ENCODE assay signal across 8 mouse cellular contexts in genomic region chr7:104231203-104231602, GRCm38 (mm10). TPM values are rescaled to one million over a fixed set of nuclear protein-coding genes. Genes with fewer than 3 reads are reported as not detected.
DNase-seq lines count a peak whose midpoint lies in the region; ATAC-seq and TF ChIP-seq lines count a peak whose summit lies in the region.
"Had no signal": no experiment of that assay in that cellular context is flagged by ENCODE, and none has a peak within 500 bp of the region (broad histone marks: within the 10 kb centered on the region; RNA-seq: fewer than 3 reads in every experiment).

No protein-coding gene starts in this region.

- no peaks in the 10 kb centered on the region for H3K4me1 ChIP-seq in liver, embryonic 11.5 days (replicated peaks; ENCODE audit: control insufficient read depth, insufficient read depth, low read length)
- no peaks in the 10 kb centered on the region for H3K4me1 ChIP-seq in G1E (ENCODE audit: insufficient read depth, low read depth, low read length)

- H3K4me2 ChIP-seq in liver, embryonic 11.5 days = no peak overlapping the region

- 35% methylated on average over 2 of the region's 2 CpGs for WGBS in liver, embryonic 11.5 days

- no peaks in the 10 kb centered on the region; the same call in 1 of the 2 replicates for H3K36me3 ChIP-seq in liver, embryonic 11.5 days (ENCODE audit: control insufficient read depth, insufficient read depth, low read length)
- H3K36me3 ChIP-seq in G1E (replicated peaks) = no peaks in the 10 kb centered on the region

- no peaks in the 10 kb centered on the region for H3K27me3 ChIP-seq in liver, embryonic 11.5 days (replicated peaks; ENCODE audit: control insufficient read depth, insufficient read depth, low read length)
- H3K27me3 ChIP-seq in G1E (ENCODE audit: insufficient read depth, low read length) = peaks cover 18% of the 10 kb centered on the region

- H3K27ac ChIP-seq in liver, embryonic 11.5 days (ENCODE audit: low read depth, low read length) = no peak overlapping the region

- no peaks in the 10 kb centered on the region for H3K9me3 ChIP-seq in liver, embryonic 11.5 days (ENCODE audit: control insufficient read depth, low read length)
- no peaks in the 10 kb centered on the region for H3K9me3 ChIP-seq in G1E (replicated peaks)

- no peak for ATAC-seq in liver, embryonic 11.5 days (replicated peaks; ENCODE audit: low FRiP score)
- ATAC-seq in G1E (ENCODE audit: extremely low read depth, insufficient number of reproducible peaks, low FRiP score, poor library complexity, severe bottlenecking) = peak; percentile 40

- DNase-seq in liver (peak; percentile 22), G1E (ENCODE audit: low spot score) (no peak)
- DNase-seq in liver, embryonic 11.5 days (ENCODE audit: low spot score) = no peak
- DNase-seq in brain, adult 2 months (ENCODE audit: low read depth, low spot score) = peak; percentile 6
- peak; percentile 19 for DNase-seq in kidney, postnatal 14 days
- DNase-seq in spleen, postnatal 36 days (ENCODE audit: low spot score in 2 of 2) = peak; percentile 24 to 29
- no peak for DNase-seq in layer of hippocampus, adult 9-11 months

- H3K9ac ChIP-seq in liver, embryonic 11.5 days (ENCODE audit: low read depth, low read length) = no peak overlapping the region

- peak; percentile 51 for TF ChIP-seq CTCF in G1E (IDR thresholded peaks at IDR 0.05; ENCODE audit: low read depth, low read length)

- no peak overlapping the region for H3K4me3 ChIP-seq in liver, embryonic 11.5 days (ENCODE audit: low read depth, low read length)
- no peak overlapping the region for H3K4me3 ChIP-seq in G1E (ENCODE audit: low read depth, low read length)

RNA-seq across cellular contexts. Expression of gene Trim6, which starts 12.6 kb away (rescaled TPM):
- 3.6 and 4.2 TPM in 2 replicates for polyA plus RNA-seq in liver, embryonic 11.5 days (2014; fragmentation: Nextera tagmentation; extraction: Ambion mirVana)
- 0.23 TPM in 1 of 2 replicates, not detected in the other for total RNA-seq in G1E (2014; fragmentation: Nextera tagmentation)
- 0.05 TPM in 1 of 2 replicates, not detected in the other for total RNA-seq in G1E (2017)
- polyA plus RNA-seq in G1E (2012) = not detected in 2 replicates

RNA-seq across cellular contexts. Expression of gene Trim34a, which starts 13.1 kb away (rescaled TPM):
- 1.4 and 2.1 TPM in 2 replicates for polyA plus RNA-seq in liver, embryonic 11.5 days (2014; fragmentation: Nextera tagmentation; extraction: Ambion mirVana)
- total RNA-seq in G1E (2014; fragmentation: Nextera tagmentation) (1.7 and 4.9 TPM in 2 replicates), G1E (2017) (6.9 and 8.6 TPM in 2 replicates)
- polyA plus RNA-seq in G1E (2012) = 0.22 and 0.25 TPM in 2 replicates

RNA-seq across cellular contexts. Expression of gene Olfr649, which starts 35.4 kb away (rescaled TPM):
- polyA plus RNA-seq in liver, embryonic 11.5 days (2014; fragmentation: Nextera tagmentation; extraction: Ambion mirVana) = not detected in 2 replicates
- not detected in 2 replicates for total RNA-seq in G1E (2014; fragmentation: Nextera tagmentation)
- total RNA-seq in G1E (2017) = 0.22 TPM in 1 of 2 replicates, not detected in the other
- not detected in 2 replicates for polyA plus RNA-seq in G1E (2012)
- polyA plus RNA-seq: gonadal fat pad, adult 2 months had no signal

RNA-seq across cellular contexts. Expression of gene Olfr648, which starts 48.0 kb away (rescaled TPM):
- polyA plus RNA-seq in liver, embryonic 11.5 days (2014; fragmentation: Nextera tagmentation; extraction: Ambion mirVana) = 0.08 and 0.19 TPM in 2 replicates
- total RNA-seq in G1E (2014; fragmentation: Nextera tagmentation) (not detected in 2 replicates), G1E (2017) (0.22 and 0.23 TPM in 2 replicates)
- polyA plus RNA-seq in G1E (2012) = not detected in 2 replicates

RNA-seq across cellular contexts. Expression of gene Trim5, which starts 56.7 kb away (rescaled TPM):
- 0.47 and 0.52 TPM in 2 replicates for polyA plus RNA-seq in liver, embryonic 11.5 days (2014; fragmentation: Nextera tagmentation; extraction: Ambion mirVana)
- total RNA-seq in G1E (2014; fragmentation: Nextera tagmentation) (not detected in 2 replicates), G1E (2017) (0.33 and 0.35 TPM in 2 replicates)
- not detected in 2 replicates for polyA plus RNA-seq in G1E (2012)

Comparison
In these comparisons a context has a peak if more than half of its experiments do, and no peak if none do; other contexts are left out.
1. DNase-seq: peak in liver (single experiment), brain, adult 2 months (single experiment), kidney, postnatal 14 days (single experiment) and spleen, postnatal 36 days (2 of 2); none in liver, embryonic 11.5 days (single experiment), G1E (single experiment) and layer of hippocampus, adult 9-11 months (single experiment).